Mouse (Mus musculus) MEL (cell line): ENCODE measurements around the gene Cenpu. TPM values are rescaled to one million over a fixed set of nuclear protein-coding genes. Genes with fewer than 3 reads are reported as not detected.
A peak's percentile ranks its signal among the peaks of the same experiment; 100 is the strongest.

Source experiments
- DNase-seq: peaks from one replicate; pipeline ENCODE4 v3.0.0; 2011; ENCODE audit warnings: low read depth, low spot score
- H3K27ac ChIP-seq: 2 replicates; pipeline ENCODE4 v1.5.1; 2012; ENCODE audit warnings: low read depth, mild to moderate bottlenecking, control low read depth, low read length, moderate library complexity; ENCODE audit not compliant: control insufficient read depth
- H3K27me3 ChIP-seq, 2 experiments: fragments of 150-350 bp in 1 of 2; sonication (generic) in 1 of 2; 2 replicates each; pipeline ENCODE4 v1.6.1; 2012; ENCODE audit warnings: low read length in 2 of 2, mild to moderate bottlenecking in 2 of 2, improper control_type of control experiment in 1 of 2, moderate library complexity in 1 of 2; ENCODE audit not compliant: insufficient read depth in 2 of 2, control insufficient read depth in 1 of 2
- H3K36me3 ChIP-seq, 2 experiments: 2 replicates each; pipeline ENCODE4 v1.6.1; 2012 to 2014; ENCODE audit warnings: low read length in 2 of 2, improper control_type of control experiment in 1 of 2, inconsistent platforms in 1 of 2, mild to moderate bottlenecking in 1 of 2; ENCODE audit not compliant: insufficient read depth in 2 of 2, control insufficient read depth in 1 of 2
- H3K4me1 ChIP-seq, 2 experiments: fragments of 150-350 bp in 1 of 2; sonication (generic) in 1 of 2; 2 replicates each; pipeline ENCODE4 v1.6.1; 2012; ENCODE audit warnings: low read length in 2 of 2, improper control_type of control experiment in 1 of 2, mild to moderate bottlenecking in 1 of 2; ENCODE audit not compliant: insufficient read depth in 2 of 2, control insufficient read depth in 1 of 2
- H3K4me3 ChIP-seq, 2 experiments: fragments of 150-350 bp in 1 of 2; sonication (generic) in 1 of 2; 2 replicates each; pipeline ENCODE4 v1.5.1; 2012; ENCODE audit warnings: low read depth in 2 of 2, low read length in 2 of 2, mild to moderate bottlenecking in 2 of 2, moderate library complexity in 2 of 2, control low read depth in 1 of 2, improper control_type of control experiment in 1 of 2; ENCODE audit not compliant: control insufficient read depth in 1 of 2, insufficient read depth in 1 of 2
- H3K79me2 ChIP-seq: 2 replicates; pipeline ENCODE4 v1.6.1; 2012; ENCODE audit warnings: mild to moderate bottlenecking, low read length, moderate library complexity; ENCODE audit not compliant: control insufficient read depth, poor library complexity, insufficient read depth
- H3K9ac ChIP-seq: 2 replicates; pipeline ENCODE4 v1.6.1; 2012; ENCODE audit warnings: low read depth, mild to moderate bottlenecking, control low read depth, low read length, moderate library complexity; ENCODE audit not compliant: control insufficient read depth, poor library complexity, severe bottlenecking
- H3K9me3 ChIP-seq: fragments of 150-350 bp; sonication (generic); replicated peaks from 2 replicates; pipeline ENCODE4 v1.6.1; 2012; ENCODE audit warnings: mild to moderate bottlenecking, low read length, improper control_type of control experiment, moderate library complexity; ENCODE audit not compliant: insufficient read depth
- E2F4 ChIP-seq: IDR thresholded peaks from 2 replicates; pipeline ENCODE4 v1.6.1; 2011; ENCODE audit warnings: low read depth, low read length, improper control_type of control experiment, borderline replicate concordance
- ELF1 ChIP-seq: IDR thresholded peaks from 2 replicates; pipeline ENCODE4 v1.6.1; 2014; ENCODE audit warnings: low read depth, mild to moderate bottlenecking, inconsistent platforms, low read length, improper control_type of control experiment, moderate library complexity
- EP300 ChIP-seq, 2 experiments: IDR thresholded peaks; 2 replicates each; pipeline ENCODE4 v1.6.1; 2011; ENCODE audit warnings: improper control_type of control experiment in 2 of 2, low read length in 2 of 2, low read depth in 1 of 2, mild to moderate bottlenecking in 1 of 2
- ETS1 ChIP-seq: IDR thresholded peaks from 2 replicates; pipeline ENCODE4 v1.6.1; 2012; ENCODE audit warnings: low read depth, mild to moderate bottlenecking, inconsistent platforms, low read length, improper control_type of control experiment, moderate library complexity
- GABPA ChIP-seq: IDR thresholded peaks from 2 replicates; pipeline ENCODE4 v1.6.1; 2012; ENCODE audit warnings: low read depth, mild to moderate bottlenecking, inconsistent platforms, low read length, improper control_type of control experiment, moderate library complexity
- GATA1 ChIP-seq: IDR thresholded peaks from 2 replicates; pipeline ENCODE4 v1.6.1; 2011; ENCODE audit warnings: low read depth, low read length, improper control_type of control experiment
- HCFC1 ChIP-seq: IDR thresholded peaks from 2 replicates; pipeline ENCODE4 v1.6.1; 2012; ENCODE audit warnings: low read depth, mild to moderate bottlenecking, inconsistent platforms, low read length, improper control_type of control experiment, moderate library complexity
- JUND ChIP-seq: IDR thresholded peaks from 2 replicates; pipeline ENCODE4 v1.6.1; 2011; ENCODE audit warnings: low read depth, mild to moderate bottlenecking, improper control_type of control experiment, low read length
- MAX ChIP-seq: IDR thresholded peaks from 2 replicates; pipeline ENCODE4 v1.6.1; 2011; ENCODE audit warnings: low read length, improper control_type of control experiment
- MAZ ChIP-seq: IDR thresholded peaks from 2 replicates; pipeline ENCODE4 v1.6.1; 2012; ENCODE audit warnings: low read depth, mild to moderate bottlenecking, inconsistent platforms, low read length, improper control_type of control experiment
- MEF2A ChIP-seq: IDR thresholded peaks from 2 replicates; pipeline ENCODE4 v1.6.1; 2014; ENCODE audit warnings: low read depth, mild to moderate bottlenecking, inconsistent platforms, low read length, improper control_type of control experiment; ENCODE audit not compliant: poor library complexity, insufficient replicate concordance, severe bottlenecking; ENCODE audit errors: extremely low read depth
- MXI1 ChIP-seq: IDR thresholded peaks from 2 replicates; pipeline ENCODE4 v1.6.1; 2011; ENCODE audit warnings: mild to moderate bottlenecking, low read depth, low read length, improper control_type of control experiment
- MYB ChIP-seq: IDR thresholded peaks from 2 replicates; pipeline ENCODE4 v1.6.1; 2011; ENCODE audit warnings: mild to moderate bottlenecking, low read depth, low read length, improper control_type of control experiment
- MYC ChIP-seq: IDR thresholded peaks from 2 replicates; pipeline ENCODE4 v1.6.1; 2011; ENCODE audit warnings: low read depth, mild to moderate bottlenecking, low read length, improper control_type of control experiment, moderate library complexity
- NELFE ChIP-seq: IDR thresholded peaks from 2 replicates; pipeline ENCODE4 v1.6.1; 2011; ENCODE audit warnings: low read depth, low read length, improper control_type of control experiment
- NRF1 ChIP-seq: IDR thresholded peaks from 2 replicates; pipeline ENCODE4 v1.6.1; 2014; ENCODE audit warnings: low read depth, mild to moderate bottlenecking, inconsistent platforms, low read length, improper control_type of control experiment, moderate library complexity; ENCODE audit not compliant: poor library complexity, insufficient read depth, severe bottlenecking
- POLR2AphosphoS2 ChIP-seq: IDR thresholded peaks from 2 replicates; pipeline ENCODE4 v1.6.1; 2011; ENCODE audit warnings: low read length, improper control_type of control experiment
- POLR2AphosphoS5 ChIP-seq: IDR thresholded peaks from 2 replicates; pipeline ENCODE4 v1.6.1; 2012; ENCODE audit warnings: low read depth, borderline replicate concordance, mild to moderate bottlenecking, inconsistent platforms, low read length, moderate library complexity, mixed read lengths
- RCOR1 ChIP-seq: IDR thresholded peaks from 2 replicates; pipeline ENCODE4 v1.6.1; 2012; ENCODE audit warnings: low read depth, mild to moderate bottlenecking, inconsistent platforms, low read length, improper control_type of control experiment
- SIN3A ChIP-seq: IDR thresholded peaks from 2 replicates; pipeline ENCODE4 v1.6.1; 2012; ENCODE audit warnings: low read length, improper control_type of control experiment, inconsistent platforms
- SMC3 ChIP-seq: IDR thresholded peaks from 2 replicates; pipeline ENCODE4 v1.6.1; 2011; ENCODE audit warnings: low read depth, low read length, improper control_type of control experiment
- TAL1 ChIP-seq: IDR thresholded peaks from 2 replicates; pipeline ENCODE4 v1.6.1; 2012; ENCODE audit warnings: mild to moderate bottlenecking, inconsistent platforms, low read length, moderate library complexity, mixed read lengths
- TBP ChIP-seq: IDR thresholded peaks from 2 replicates; pipeline ENCODE4 v1.8.0; 2011; ENCODE audit warnings: low read depth, low read length, improper control_type of control experiment
- USF1 ChIP-seq: IDR thresholded peaks from 2 replicates; pipeline ENCODE4 v1.6.1; 2014; ENCODE audit warnings: low read depth, mild to moderate bottlenecking, inconsistent platforms, low read length, improper control_type of control experiment, moderate library complexity
- ZMIZ1 ChIP-seq: IDR thresholded peaks from 2 replicates; pipeline ENCODE4 v1.6.1; 2012; ENCODE audit warnings: low read depth, mild to moderate bottlenecking, inconsistent platforms, low read length, improper control_type of control experiment, moderate library complexity
- ZNF384 ChIP-seq: IDR thresholded peaks from 2 replicates; pipeline ENCODE4 v1.6.1; 2012; ENCODE audit warnings: low read depth, mild to moderate bottlenecking, inconsistent platforms, low read length, improper control_type of control experiment
- polyA plus RNA-seq, 2 experiments: library from polyadenylated mRNA; stranded (reverse) in 1 of 2; unstranded in 1 of 2; fragments of >175 nt in 1 of 2; fragments of >200 nt in 1 of 2; gene quantifications; 2 replicates each; pipeline versions ENCODE4 v1.2.1 to v1.2.4; 2012; ENCODE audit warnings: low replicate concordance in 2 of 2, low read depth in 1 of 2; ENCODE audit not compliant: insufficient read length in 2 of 2, insufficient read depth in 1 of 2, missing spikeins in 1 of 2
- total RNA-seq: library from RNA; depleted of rRNA; stranded (reverse); fragments of 300-350 nt; gene quantifications from 2 replicates; pipeline ENCODE4 v1.2.3, GENCODE M21; 2012

The Cenpu gene
- total and polyA plus RNA-seq, 3 experiments = 30.7 to 446 (median 42.5) TPM

- Histone ChIP-seq H3K27me3 (no peaks in the 10 kb centered on the region), H3K79me2 (no peaks in the 10 kb centered on the region; the same call in 1 of the 2 replicates), H3K4me3 (no peak overlapping the region), H3K9ac (no peak overlapping the region), H3K4me1 (peaks cover 26 to 62% of the 10 kb centered on the region in 2 experiments), H3K9me3 (no peaks in the 10 kb centered on the region), H3K36me3 (peaks cover 0 to 77% of the 10 kb centered on the region in 2 experiments; a peak in 2 of 4 replicates), H3K27ac (peak overlapping the region; percentile 23; the same call in 1 of the 2 replicates)
- no peak for DNase-seq
- TF ChIP-seq USF1 = no peak
- TF ChIP-seq NELFE = no peak
- TF ChIP-seq E2F4 = no peak
- TF ChIP-seq NRF1 = no peak
- TF ChIP-seq MEF2A = no peak
- TF ChIP-seq TAL1 = no peak
- no peak for TF ChIP-seq POLR2AphosphoS2
- TF ChIP-seq MAZ = no peak
- no peak for TF ChIP-seq MYB
- TF ChIP-seq MYC = no peak
- no peak for TF ChIP-seq HCFC1
- TF ChIP-seq GABPA = no peak
- no peak for TF ChIP-seq ETS1
These were observed 41.2 kb downstream of the Cenpu start for GRCm38 (mm10) chr8:46593067-46593466.

GRCm38 (mm10) chr8:46593772-46594171 is 41.9 kb downstream of the Cenpu start:
- DNase-seq = peak; percentile 51
- Histone ChIP-seq H3K9ac (no peak overlapping the region), H3K79me2 (no peaks in the 10 kb centered on the region; the same call in 1 of the 2 replicates), H3K27me3 (no peaks in the 10 kb centered on the region), H3K36me3 (peaks cover 0 to 80% of the 10 kb centered on the region in 2 experiments; a peak in 2 of 4 replicates), H3K9me3 (no peaks in the 10 kb centered on the region), H3K4me3 (no peak overlapping the region), H3K27ac (peak overlapping the region; percentile 43; the same call in 1 of the 2 replicates), H3K4me1 (peaks cover 28 to 66% of the 10 kb centered on the region in 2 experiments)
- TF ChIP-seq MAZ = no peak
- no peak for TF ChIP-seq ZMIZ1
- no peak for TF ChIP-seq SMC3
- TF ChIP-seq MAX = 0 out of 2 replicates have a peak, but pooled peaks have one; percentile 27
- no peak for TF ChIP-seq MYB
- TF ChIP-seq GATA1 = peak; percentile 32; the same call in 1 of the 2 replicates
- peak; percentile 41; the same call in 1 of the 2 replicates for TF ChIP-seq ETS1
- no peak for TF ChIP-seq JUND
- peak; percentile 41; the same call in 1 of the 2 replicates for TF ChIP-seq SIN3A
- peak; percentile 27 to 65; a peak in 3 of 4 replicates for TF ChIP-seq EP300 (IDR thresholded peaks at IDR 0.05; ENCODE audit: low read depth in 1 of 2, low read length in 2 of 2)
- TF ChIP-seq ELF1 = no peak
- TF ChIP-seq HCFC1 = no peak
- TF ChIP-seq POLR2AphosphoS5 = no peak
- no peak for TF ChIP-seq ZNF384
- no peak for TF ChIP-seq GABPA
- no peak for TF ChIP-seq RCOR1
- no peak for TF ChIP-seq TBP
- TF ChIP-seq MYC = no peak
- TF ChIP-seq MXI1 = no peak; the same call in 1 of the 2 replicates
